In the genomic region with DNA sequence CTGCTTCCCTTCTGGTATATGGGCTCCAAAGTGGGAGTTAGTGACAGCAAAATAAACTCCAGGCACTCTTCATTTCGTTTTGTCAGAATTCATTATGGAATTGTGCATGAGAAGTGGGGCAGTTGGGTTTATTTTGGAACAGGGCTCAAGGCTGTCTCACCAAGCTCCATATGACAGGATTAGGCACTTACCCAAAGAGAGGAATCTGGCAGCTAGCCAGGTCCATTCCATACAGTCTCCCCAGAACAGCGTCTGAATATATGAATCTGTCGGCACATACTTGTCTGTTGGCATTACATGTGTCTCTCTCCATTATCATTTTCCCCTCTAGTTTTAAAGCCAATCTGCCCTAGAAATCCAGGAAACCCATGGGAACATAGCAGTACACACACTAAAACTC, we compare ENCODE assay signal across 12 mouse cellular contexts.
DNase-seq lines count a peak whose midpoint lies in the region; ATAC-seq lines count a peak whose summit lies in the region.
"Had no signal": no experiment of that assay in that cellular context is flagged by ENCODE, and none has a peak within 500 bp of the region (broad histone marks: within the 10 kb centered on the region; RNA-seq: fewer than 3 reads in every experiment).

No protein-coding gene starts in this region.

- H3K4me1 ChIP-seq in heart, embryonic 13.5 days = peaks cover 18% of the 10 kb centered on the region
- H3K4me1 ChIP-seq: liver, embryonic 13.5 days; neural tube, embryonic 12.5 days had no signal

- no peaks in the 10 kb centered on the region for H3K27me3 ChIP-seq in heart, embryonic 13.5 days (replicated peaks)
- H3K27me3 ChIP-seq: liver, embryonic 13.5 days; neural tube, embryonic 12.5 days had no signal

- no peak overlapping the region for H3K4me3 ChIP-seq in heart, embryonic 13.5 days
- H3K4me3 ChIP-seq: erythroblast, embryonic 14.5 days; liver, embryonic 13.5 days; neural tube, embryonic 12.5 days had no signal

- peak overlapping the region; percentile 75 for H3K27ac ChIP-seq in heart, embryonic 13.5 days (replicated peaks)
- H3K27ac ChIP-seq: liver, embryonic 13.5 days; neural tube, embryonic 12.5 days had no signal

- ATAC-seq in heart, embryonic 13.5 days (ENCODE audit: extremely low read depth, insufficient number of reproducible peaks, low FRiP score, low TSS enrichment) = peak; percentile 58; the same call in 1 of the 2 replicates

- no peaks in the 10 kb centered on the region for H3K9me3 ChIP-seq in heart, embryonic 13.5 days
- H3K9me3 ChIP-seq: liver, embryonic 13.5 days; neural tube, embryonic 12.5 days had no signal

- intact Hi-C loops in left cerebral cortex, postnatal 14 days (cut with DNase I) = no loop called here

- H3K36me3 ChIP-seq in heart, embryonic 13.5 days = no peaks in the 10 kb centered on the region
- H3K36me3 ChIP-seq: liver, embryonic 13.5 days; neural tube, embryonic 12.5 days had no signal

- no peak overlapping the region for H3K9ac ChIP-seq in heart, embryonic 13.5 days
- H3K9ac ChIP-seq: liver, embryonic 13.5 days; neural tube, embryonic 12.5 days had no signal

- WGBS in heart, embryonic 13.5 days = 17% methylated on average over 3 of the region's 3 CpGs

- no peak for DNase-seq in heart, adult 9 months (ENCODE audit: low spot score in 2 of 2)
- peak; percentile 9 for DNase-seq in 3T3-L1 (ENCODE audit: low read depth, low spot score)
- DNase-seq in cerebellum, adult 9-11 months = peak; percentile 82
- DNase-seq in left cerebral cortex, postnatal 14 days (ENCODE audit: low spot score in 2 of 2) = peak; percentile 70 to 82
- DNase-seq in thymus, postnatal 14 days = no peak
- DNase-seq in spleen, adult 18-20 months = no peak
- DNase-seq in urinary bladder, postnatal 25 days (ENCODE audit: low spot score) = no peak
- DNase-seq: liver, embryonic 13.5 days; thymus, adult 18-20 months had no signal

- H3K4me2 ChIP-seq in heart, embryonic 13.5 days = peak overlapping the region; percentile 19
- H3K4me2 ChIP-seq: liver, embryonic 13.5 days; neural tube, embryonic 12.5 days had no signal

Comparison
In these comparisons a context has a peak if more than half of its experiments do, and no peak if none do; other contexts are left out.
1. DNase-seq: peak in 3T3-L1 (single experiment), cerebellum, adult 9-11 months (single experiment) and left cerebral cortex, postnatal 14 days (2 of 2); none in heart, adult 9 months (0 of 2), thymus, postnatal 14 days (single experiment), spleen, adult 18-20 months (0 of 2) and urinary bladder, postnatal 25 days (single experiment).